Mouse (Mus musculus): Measurements from ENCODE around the gene Tfpt. TPM values are rescaled to one million over a fixed set of nuclear protein-coding genes. Genes with fewer than 3 reads are reported as not detected.

Tfpt gene
- polyA plus RNA-seq (2021; fragmentation: Nextera tagmentation) = 39.0 and 39.3 TPM in 2 replicates
- long read RNA-seq, experiment 1, transcript Tfpt-204 (6 exons, 1,091 nt) = major isoform, 15 of 27 reads
- long read RNA-seq, experiment 1, transcript Tfpt-202 (6 exons, 1,166 nt) = minor isoform, 5 of 27 reads
- long read RNA-seq, experiment 1, partial matches to known transcripts = 2 of 27 reads
- long read RNA-seq, experiment 1, other reads (novel, unspliced or antisense) = 5 of 27 reads
- long read RNA-seq, experiment 2, transcript Tfpt-204 (6 exons, 1,091 nt) = major isoform, 18 of 33 reads
- long read RNA-seq, experiment 2, transcript Tfpt-202 (6 exons, 1,166 nt) = minor isoform, 5 of 33 reads
- long read RNA-seq, experiment 2, partial matches to known transcripts = 4 of 33 reads
- long read RNA-seq, experiment 2, other reads (novel, unspliced or antisense) = 4 of 33 reads

DNA sequence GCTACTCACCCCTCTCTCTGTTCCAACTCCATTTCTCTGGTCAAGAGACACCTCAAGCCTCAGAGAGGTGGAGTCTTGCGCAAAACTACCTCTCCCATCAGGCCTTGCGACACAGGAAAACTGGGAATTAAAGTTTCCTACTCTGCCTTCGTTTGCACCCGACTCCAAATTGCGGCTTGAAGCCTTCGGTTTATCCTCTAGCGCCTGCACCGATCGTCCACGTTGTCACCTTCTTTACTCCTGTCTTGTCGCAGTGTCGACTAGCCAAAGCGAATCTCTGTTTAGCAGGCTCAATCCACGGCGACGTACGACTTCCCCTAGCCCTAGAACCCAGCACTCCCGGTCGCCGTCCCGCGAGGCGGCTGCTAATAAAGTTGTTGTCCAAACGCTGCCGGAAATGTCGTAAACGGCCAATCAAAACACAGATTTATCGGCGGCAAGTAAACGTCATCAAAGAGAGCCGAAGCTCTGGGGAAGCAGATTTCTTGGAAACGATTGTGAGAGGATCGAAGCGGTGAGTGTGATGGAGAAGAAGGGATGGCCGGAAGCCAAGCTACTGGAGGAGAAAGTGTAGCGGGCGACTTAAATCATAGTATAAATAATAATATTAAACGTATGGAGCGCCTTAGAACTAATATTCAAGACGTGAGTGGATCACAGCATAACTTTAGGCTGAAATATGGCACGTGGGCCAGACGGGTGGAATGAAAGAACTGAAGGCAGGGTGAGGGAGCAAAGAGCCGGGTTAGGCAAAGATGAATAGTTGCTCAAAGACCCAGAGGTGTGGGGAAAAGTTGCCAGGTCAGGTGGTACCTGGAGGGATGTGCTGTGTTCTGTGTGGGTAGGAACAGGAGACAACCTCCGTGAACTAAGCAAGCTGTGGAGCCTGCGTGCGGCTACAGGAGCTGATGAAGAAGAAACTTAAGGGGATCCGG is at the start of gene Tfpt, which contains the start of gene Prpf31:
Tfpt (minus strand) TSS at position 387 of the 935 bp plus-strand sequence.
Prpf31 (plus strand) TSS at position 443 of the 935 bp plus-strand sequence.

DNA sequence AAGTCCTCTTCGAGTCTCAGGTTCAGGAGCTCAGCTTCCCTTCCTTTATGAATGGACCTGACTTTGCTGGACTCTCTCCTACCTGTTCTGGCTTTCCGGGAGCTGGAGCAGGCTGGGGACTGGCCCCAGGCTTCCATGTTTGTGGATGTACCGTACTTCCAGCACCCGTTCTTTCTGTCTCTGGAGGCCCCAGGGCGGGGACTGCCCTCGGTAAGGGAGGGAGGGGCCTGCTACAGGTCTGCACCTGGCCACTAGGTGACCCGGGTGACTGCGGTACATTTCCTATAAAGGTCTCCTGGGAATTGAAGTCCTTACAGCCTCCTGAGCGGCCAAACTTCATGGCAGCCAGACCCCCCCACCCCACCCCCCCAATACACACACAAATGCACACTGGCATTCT is 47.6 kb upstream of the Tfpt start, which contains the start of gene Tmc4:
Tmc4 (minus strand) TSS at position 212 of the 400 bp plus-strand sequence.

DNA sequence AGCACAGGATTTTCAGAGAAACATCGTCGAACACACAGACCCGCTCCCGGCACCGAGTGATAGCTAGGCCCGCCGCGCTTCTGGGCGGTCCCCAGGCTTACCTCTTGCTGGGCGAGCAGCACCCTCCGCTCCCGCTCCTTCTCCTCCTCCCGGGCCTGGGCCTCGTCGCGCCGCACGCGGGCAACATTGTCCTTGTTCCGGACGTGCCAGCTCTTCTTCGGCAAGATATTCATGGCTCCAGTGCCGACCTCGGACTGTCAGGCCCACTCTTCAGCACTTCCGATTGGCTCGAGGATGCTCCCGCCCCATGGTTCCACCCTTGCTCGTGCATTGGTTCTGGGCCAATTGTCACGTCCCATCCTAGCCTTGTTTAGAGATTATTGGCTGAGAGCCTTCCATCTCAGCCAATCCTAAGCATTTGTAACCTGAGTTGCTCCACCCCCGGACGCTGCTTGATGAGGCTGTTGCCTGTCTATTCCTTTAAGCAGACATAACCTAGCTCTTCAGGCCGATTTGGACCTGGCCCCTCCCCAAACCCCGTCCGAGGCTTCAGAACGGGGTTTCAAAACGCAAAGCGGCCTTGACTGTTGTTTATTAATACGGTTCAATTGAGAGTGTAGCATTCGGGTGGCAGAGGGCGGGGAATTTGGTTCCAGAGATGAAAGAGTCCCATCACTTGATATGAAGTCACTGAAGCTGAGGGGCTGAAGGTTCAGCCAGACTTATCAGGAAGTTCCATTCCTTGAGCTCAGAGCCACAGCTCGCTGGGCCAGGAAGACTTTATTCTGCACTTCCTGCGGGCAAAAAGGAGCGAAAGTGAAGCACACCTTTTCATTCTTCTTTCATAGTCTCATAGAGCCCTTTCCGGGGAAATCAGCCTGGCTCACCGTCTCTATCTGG is 35.7 kb upstream of the Tfpt start, which contains the start of gene Leng1:
Leng1 (minus strand) TSS at position 626 of the 900 bp plus-strand sequence.

GRCm38 (mm10) chr7:3644672-3645487 is 15.2 kb upstream of the Tfpt start, which contains the start of gene Cnot3:
Gene Cnot3, plus strand, starts transcription at chr7:3645268.

GRCm38 (mm10) chr7:3617242-3617995 is 12.3 kb downstream of the Tfpt start, which contains the start of gene Ndufa3:
Gene Ndufa3, plus strand, starts transcription at chr7:3617373.

GRCm38 (mm10) chr7:3616057-3616388 is 13.7 kb downstream of the Tfpt start, which contains the start of gene Oscar:
Gene Oscar, minus strand, starts transcription at chr7:3616157.

Small RNAs within 50 kb of the gene (microRNA-seq; reads per million reads assigned to microRNA genes)
- gene Gm25100 (not detected), gene Mir3572 (12.2 reads per million, percentile 34 among the genes with 10 or more reads in this experiment)

Other genes with a start within 250 kb of the Tfpt start
- gene Cacng8, start 239.2 kb downstream of the Tfpt start, polyA plus RNA-seq (2021; fragmentation: Nextera tagmentation) = 32.7 and 32.8 TPM in 2 replicates
- 1.1 and 1.6 TPM in 2 replicates for gene Cacng6, start 205.7 kb downstream of the Tfpt start, polyA plus RNA-seq (2021; fragmentation: Nextera tagmentation)
- gene Tarm1, start 127.3 kb downstream of the Tfpt start, polyA plus RNA-seq (2021; fragmentation: Nextera tagmentation) = 0.13 TPM in 1 of 2 replicates, not detected in the other
- gene Oscar, start 13.8 kb downstream of the Tfpt start, polyA plus RNA-seq (2021; fragmentation: Nextera tagmentation) = 0.24 and 0.25 TPM in 2 replicates
- 1,754 and 1,945 TPM in 2 replicates for gene Ndufa3, start 12.6 kb downstream of the Tfpt start, polyA plus RNA-seq (2021; fragmentation: Nextera tagmentation)
- gene Prpf31, start 56 bp upstream of the Tfpt start, polyA plus RNA-seq (2021; fragmentation: Nextera tagmentation) = 53.8 and 55.5 TPM in 2 replicates
- 18.2 and 22.9 TPM in 2 replicates for gene Cnot3, start 15.3 kb upstream of the Tfpt start, polyA plus RNA-seq (2021; fragmentation: Nextera tagmentation)
- 5.0 and 5.5 TPM in 2 replicates for gene Leng1, start 35.9 kb upstream of the Tfpt start, polyA plus RNA-seq (2021; fragmentation: Nextera tagmentation)
- 0.29 and 0.54 TPM in 2 replicates for gene Tmc4, start 47.6 kb upstream of the Tfpt start, polyA plus RNA-seq (2021; fragmentation: Nextera tagmentation)
- gene Tsen34, start 62.9 kb upstream of the Tfpt start, polyA plus RNA-seq (2021; fragmentation: Nextera tagmentation) = 141 and 142 TPM in 2 replicates
- 82.6 and 97.6 TPM in 2 replicates for gene Mboat7, start 63.6 kb upstream of the Tfpt start, polyA plus RNA-seq (2021; fragmentation: Nextera tagmentation)
- gene Rps9, start 74.1 kb upstream of the Tfpt start, polyA plus RNA-seq (2021; fragmentation: Nextera tagmentation) = 1,376 and 1,434 TPM in 2 replicates
- gene Pirb, start 90.5 kb upstream of the Tfpt start, polyA plus RNA-seq (2021; fragmentation: Nextera tagmentation) = 0.11 and 0.23 TPM in 2 replicates
- gene Gm15448, start 195.8 kb upstream of the Tfpt start, polyA plus RNA-seq (2021; fragmentation: Nextera tagmentation) = not detected in 2 replicates
- not detected in 2 replicates for gene Pira2, start 215.1 kb upstream of the Tfpt start, polyA plus RNA-seq (2021; fragmentation: Nextera tagmentation)